Mouse (Mus musculus) stomach, postnatal 0 days (tissue): ENCODE measurements around the gene Itpa. TPM values are rescaled to one million over a fixed set of nuclear protein-coding genes. Genes with fewer than 3 reads are reported as not detected.

ENCODE experiments used
- ATAC-seq: fragments of 200-750 bp; cut with Nextera tagmentation; 2 replicates; pipeline ENCODE4 v1.8.0; 2017; ENCODE audit not compliant: low FRiP score, low TSS enrichment
- DNase-seq: peaks from one replicate; pipeline ENCODE4 v3.0.0-alpha.2; 2016; ENCODE audit warnings: low spot score
- H3K27ac ChIP-seq: fragments of 300-500 bp; sonication (generic); replicated peaks from 2 replicates; pipeline ENCODE4 v1.5.1; 2014; ENCODE audit warnings: mild to moderate bottlenecking, control low read depth
- H3K27me3 ChIP-seq: fragments of 300-500 bp; sonication (generic); 2 replicates; pipeline ENCODE4 v1.6.1; 2014; ENCODE audit warnings: low read length; ENCODE audit not compliant: control insufficient read depth, insufficient read depth
- H3K36me3 ChIP-seq: fragments of 300-500 bp; sonication (generic); 2 replicates; pipeline ENCODE4 v1.6.1; 2014; ENCODE audit warnings: low read length, mixed read lengths; ENCODE audit not compliant: control insufficient read depth, insufficient read depth
- H3K4me1 ChIP-seq: fragments of 300-500 bp; sonication (generic); replicated peaks from 2 replicates; pipeline ENCODE4 v1.6.1; 2014; ENCODE audit warnings: antibody characterized with exemption; ENCODE audit not compliant: control insufficient read depth, insufficient read depth
- H3K4me2 ChIP-seq: fragments of 300-500 bp; sonication (generic); replicated peaks from 2 replicates; pipeline ENCODE4 v1.6.1; 2014; ENCODE audit warnings: low read depth, mild to moderate bottlenecking, control low read depth, moderate library complexity
- H3K4me3 ChIP-seq: fragments of 300-500 bp; sonication (generic); 2 replicates; pipeline ENCODE4 v1.5.1; 2014; ENCODE audit warnings: low read depth, low read length, control low read depth
- H3K9ac ChIP-seq: fragments of 300-500 bp; sonication (generic); 2 replicates; pipeline ENCODE4 v1.6.1; 2014; ENCODE audit warnings: mild to moderate bottlenecking, low read length, control low read depth, mixed read lengths
- H3K9me3 ChIP-seq: fragments of 300-500 bp; sonication (generic); 2 replicates; pipeline ENCODE4 v1.6.1; 2016; ENCODE audit warnings: low read length; ENCODE audit not compliant: control insufficient read depth
- CTCF ChIP-seq: IDR thresholded peaks from 2 replicates; pipeline ENCODE4 v1.5.1; 2016; ENCODE audit warnings: antibody characterized with exemption, low read depth, mild to moderate bottlenecking, moderate library complexity
- EP300 ChIP-seq: optimal IDR thresholded peaks from 2 replicates; pipeline ENCODE3; 2016; ENCODE audit warnings: antibody characterized with exemption
- WGBS: fragments of 180-500 bp; shearing (Covaris S2); extraction: QIAGEN DNeasy Blood & Tissue Kit; methylation state at CpG from one replicate; pipeline ENCODE4 v1.1.7; 2014; 5-methylcytosine and 5-hydroxymethylcytosine counted together
- polyA plus RNA-seq: library from polyadenylated mRNA; unstranded; fragments of >200 nt; fragmentation: Nextera tagmentation; extraction: Ambion mirVana; gene quantifications from 2 replicates; pipeline ENCODE4 v1.2.1, GENCODE M21; 2015

Gene Itpa
- 56.2 and 58.6 TPM in 2 replicates for polyA plus RNA-seq

DNA sequence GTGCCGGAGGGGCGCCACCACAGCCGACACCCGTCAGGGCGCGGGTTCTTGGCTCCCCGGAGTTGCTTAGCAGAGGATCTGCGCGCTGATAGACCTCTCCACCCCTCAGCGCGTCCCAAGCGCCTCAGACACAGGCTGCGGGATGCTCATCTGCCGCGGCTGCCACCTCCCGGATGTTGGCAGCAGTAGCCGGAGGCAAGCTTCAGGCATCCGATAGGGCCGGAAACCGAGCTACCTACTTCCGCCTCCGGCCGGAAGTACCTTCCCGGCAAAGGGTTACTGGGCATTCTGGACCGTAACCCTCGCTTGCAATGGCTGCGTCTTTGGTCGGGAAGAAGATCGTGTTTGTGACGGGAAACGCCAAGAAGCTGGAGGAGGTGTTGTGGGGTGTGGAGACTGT lies at the start of gene Itpa:
TSS of gene Itpa (plus strand) at position 52 of the 400 bp plus-strand sequence.
- under 1% methylated on average over 31 of the region's 31 CpGs for whole genome bisulfite sequencing
- Histone ChIP-seq H3K27ac (peak within 1 kb of the TSS; percentile 83), H3K27me3 (no peaks in the 10 kb centered on the region), H3K4me2 (peak within 1 kb of the TSS; percentile 84), H3K9ac (peak within 1 kb of the TSS; percentile 71), H3K9me3 (no peaks in the 10 kb centered on the region), H3K4me1 (peaks cover 9% of the 10 kb centered on the region; the same call in 1 of the 2 replicates), H3K4me3 (peak within 1 kb of the TSS; percentile 57), H3K36me3 (peaks cover 6% of the 10 kb centered on the region)
- TF ChIP-seq EP300 (no peak), CTCF (peak; percentile 78)
- peak; percentile 85 for DNase-seq
- ATAC-seq = peak; percentile 78

DNA sequence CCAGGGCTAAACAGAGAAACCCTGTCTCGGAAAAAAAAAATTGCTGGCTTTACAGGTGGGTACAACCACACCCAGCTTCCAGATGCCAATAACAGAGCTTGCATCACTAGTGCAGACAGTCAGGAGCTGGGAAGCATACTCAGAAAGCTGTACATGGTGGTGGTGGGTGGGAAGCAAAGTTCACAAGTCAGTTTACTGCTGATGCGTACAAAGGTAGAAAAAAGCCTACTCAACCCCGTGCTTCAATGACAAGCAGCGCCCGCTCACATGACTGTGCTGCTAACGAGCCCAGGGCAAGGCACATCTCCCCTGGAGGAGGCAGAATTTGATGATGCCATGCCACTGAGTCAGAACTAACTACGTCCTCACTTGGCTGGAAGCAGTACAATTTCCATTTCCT lies 48.4 kb upstream of the Itpa start:
- 85% methylated on average over 7 of the region's 7 CpGs for WGBS
- no peaks in the 10 kb centered on the region for H3K27me3 ChIP-seq
- H3K4me3 ChIP-seq = no peak overlapping the region
- H3K9ac ChIP-seq = no peak overlapping the region
- H3K4me2 ChIP-seq = no peak overlapping the region
- peaks cover 22% of the 10 kb centered on the region for H3K36me3 ChIP-seq
- H3K4me1 ChIP-seq = no peaks in the 10 kb centered on the region
- DNase-seq = no peak
- H3K27ac ChIP-seq = no peak overlapping the region
- ATAC-seq = no peak
- no peak for TF ChIP-seq CTCF
- TF ChIP-seq EP300 = no peak
- no peaks in the 10 kb centered on the region for H3K9me3 ChIP-seq

DNA sequence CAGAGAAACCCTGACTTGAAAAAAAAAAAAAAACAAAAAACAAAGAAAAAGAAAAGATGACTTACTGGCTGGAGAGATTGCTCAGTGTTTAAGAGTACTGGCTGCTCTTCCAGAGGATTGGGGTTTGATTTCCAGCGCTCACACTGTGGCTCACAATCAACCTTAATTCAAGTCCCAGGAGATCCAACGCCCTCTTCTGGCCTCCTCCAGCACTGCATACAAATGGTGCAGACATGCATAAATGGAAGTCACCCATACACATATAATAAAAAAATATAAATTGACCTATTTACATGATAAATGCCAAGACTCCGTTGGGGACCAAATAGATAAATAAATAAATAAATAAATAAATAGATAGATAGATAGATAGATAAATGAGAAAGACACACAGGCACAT lies 39.0 kb upstream of the Itpa start:
- DNase-seq = peak; percentile 24
- H3K9ac ChIP-seq = no peak overlapping the region
- no peaks in the 10 kb centered on the region for H3K9me3 ChIP-seq
- H3K4me1 ChIP-seq = no peaks in the 10 kb centered on the region
- no peak overlapping the region for H3K4me3 ChIP-seq
- ATAC-seq = no peak
- H3K36me3 ChIP-seq = peaks cover under 1% of the 10 kb centered on the region; the same call in 1 of the 2 replicates
- no peaks in the 10 kb centered on the region for H3K27me3 ChIP-seq
- 58% methylated on average over 3 of the region's 3 CpGs for WGBS
- TF ChIP-seq CTCF (peak; percentile 43), EP300 (no peak)
- no peak overlapping the region; the same call in 1 of the 2 replicates for H3K4me2 ChIP-seq
- no peak overlapping the region for H3K27ac ChIP-seq

DNA sequence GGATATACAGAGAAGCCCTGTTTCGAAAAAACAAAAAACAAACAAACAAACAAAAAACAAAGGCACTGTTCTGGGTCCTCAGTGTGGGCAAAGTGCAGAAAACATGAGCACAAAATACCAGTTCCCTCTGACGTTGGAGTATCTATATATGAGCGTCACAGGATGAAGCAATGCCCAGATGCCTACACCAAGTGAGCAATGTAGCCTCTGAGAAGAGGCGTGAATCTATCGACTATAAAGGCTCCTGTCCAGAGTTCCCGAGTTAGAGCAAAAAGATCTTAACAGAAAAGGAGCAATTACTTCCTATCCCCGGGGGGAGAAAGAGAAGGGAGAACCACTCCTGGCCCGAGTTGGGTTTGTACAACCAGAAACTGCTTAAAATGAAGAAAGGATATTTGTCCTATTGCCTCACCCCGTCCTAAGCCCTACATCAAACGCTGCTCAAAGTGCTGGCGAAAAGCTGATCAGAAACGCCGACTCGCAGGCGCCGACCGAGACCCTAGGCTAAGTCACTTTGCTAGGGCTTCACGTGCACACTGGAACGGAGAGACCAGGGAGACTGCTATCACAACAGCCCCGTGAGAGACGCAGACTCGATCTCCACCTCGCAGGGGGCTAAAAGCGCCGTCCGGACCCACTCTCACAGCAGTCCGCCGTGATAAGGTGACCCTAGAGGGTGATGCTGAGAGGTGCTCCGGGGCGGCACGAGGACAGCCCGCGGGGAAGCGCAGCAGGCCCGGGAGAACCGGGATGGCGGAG lies 38.2 kb upstream of the Itpa start:
- H3K9ac ChIP-seq = peak overlapping the region; percentile 82
- H3K4me1 ChIP-seq = no peaks in the 10 kb centered on the region
- H3K4me3 ChIP-seq = peak overlapping the region; percentile 79
- H3K36me3 ChIP-seq = no peaks in the 10 kb centered on the region
- DNase-seq (no peak), ATAC-seq (peak; percentile 55)
- no peaks in the 10 kb centered on the region for H3K9me3 ChIP-seq
- TF ChIP-seq CTCF (no peak), EP300 (no peak)
- 1% methylated on average over 37 of the region's 37 CpGs for WGBS
- H3K27ac ChIP-seq = peak overlapping the region; percentile 78
- H3K27me3 ChIP-seq = no peaks in the 10 kb centered on the region
- H3K4me2 ChIP-seq = peak overlapping the region; percentile 76

DNA sequence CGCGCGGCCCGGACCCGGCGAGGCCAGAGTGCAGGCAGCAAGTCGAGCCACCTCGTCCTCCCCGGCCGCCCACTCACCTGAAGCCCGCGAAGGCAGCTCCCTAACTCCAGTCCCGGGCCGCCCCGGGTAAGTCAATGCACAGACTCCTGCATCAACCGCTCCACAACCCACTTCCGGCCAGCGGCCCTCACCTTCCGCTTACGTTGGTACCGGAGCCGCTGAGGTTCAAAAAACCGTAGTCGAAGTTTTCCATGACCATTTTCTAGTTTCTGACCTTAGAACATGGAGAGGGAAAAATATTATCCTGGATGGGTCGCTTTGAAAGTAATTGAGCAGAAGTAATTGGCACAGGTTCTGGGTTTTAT lies 37.6 kb upstream of the Itpa start, which contains the start of the genes Fastkd5 and Ubox5:
TSS of gene Fastkd5 (minus strand) at position 189 of the 365 bp plus-strand sequence.
TSS of gene Ubox5 (minus strand) at position 200 of the 365 bp plus-strand sequence.
- peak within 1 kb of the TSS; percentile 76 for H3K4me2 ChIP-seq
- no peaks in the 10 kb centered on the region for H3K36me3 ChIP-seq
- peak; percentile 88 for DNase-seq
- peak within 1 kb of the TSS; percentile 82 for H3K9ac ChIP-seq
- under 1% methylated on average over 25 of the region's 25 CpGs for WGBS
- H3K4me1 ChIP-seq = no peaks in the 10 kb centered on the region
- TF ChIP-seq EP300 (no peak), CTCF (no peak)
- H3K27me3 ChIP-seq = no peaks in the 10 kb centered on the region
- peak within 1 kb of the TSS; percentile 79 for H3K4me3 ChIP-seq
- ATAC-seq = peak; percentile 83
- H3K9me3 ChIP-seq = no peaks in the 10 kb centered on the region
- H3K27ac ChIP-seq = peak within 1 kb of the TSS; percentile 78

DNA sequence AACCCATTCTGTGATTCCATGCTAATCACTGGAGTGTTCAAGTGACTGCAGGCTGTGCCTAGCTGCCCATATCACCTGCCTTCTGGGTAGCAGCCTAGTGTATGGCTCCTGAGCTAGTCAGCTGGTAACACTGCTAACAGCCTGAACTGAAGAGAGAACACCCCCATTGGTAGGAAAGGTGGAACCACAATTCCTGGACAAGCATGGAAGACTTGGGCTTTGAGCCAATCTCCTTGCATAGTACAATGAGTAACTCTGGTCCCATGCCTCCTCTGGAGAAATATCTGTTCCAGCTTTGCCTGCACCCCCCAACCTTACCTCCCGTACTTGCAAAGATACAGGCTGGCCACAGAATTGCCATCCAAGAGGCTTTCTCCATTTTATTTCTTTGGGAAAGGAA lies 35.0 kb upstream of the Itpa start:
- no peak for ATAC-seq
- H3K9ac ChIP-seq = no peak overlapping the region
- TF ChIP-seq CTCF = no peak
- TF ChIP-seq EP300 = no peak
- H3K9me3 ChIP-seq = no peaks in the 10 kb centered on the region
- H3K4me2 ChIP-seq = no peak overlapping the region
- H3K27ac ChIP-seq = no peak overlapping the region
- DNase-seq = no peak
- no peaks in the 10 kb centered on the region; the same call in 1 of the 2 replicates for H3K36me3 ChIP-seq
- 52% methylated on average over 1 of the region's 1 CpGs for whole genome bisulfite sequencing
- H3K4me3 ChIP-seq = no peak overlapping the region
- 0 out of 2 replicates have a peak, but pooled peaks cover 2% of the 10 kb centered on the region for H3K4me1 ChIP-seq
- no peaks in the 10 kb centered on the region for H3K27me3 ChIP-seq
